Mouse (Mus musculus): ENCODE results near the gene Lrrc43.
A peak's percentile ranks its signal among the peaks of the same experiment; 100 is the strongest.
"Not testable (repeated sequence)": the region's sequence is repeated elsewhere in the genome, so short reads cannot be mapped to it uniquely, and the experiment has no call there.

Lrrc43 gene

DNA sequence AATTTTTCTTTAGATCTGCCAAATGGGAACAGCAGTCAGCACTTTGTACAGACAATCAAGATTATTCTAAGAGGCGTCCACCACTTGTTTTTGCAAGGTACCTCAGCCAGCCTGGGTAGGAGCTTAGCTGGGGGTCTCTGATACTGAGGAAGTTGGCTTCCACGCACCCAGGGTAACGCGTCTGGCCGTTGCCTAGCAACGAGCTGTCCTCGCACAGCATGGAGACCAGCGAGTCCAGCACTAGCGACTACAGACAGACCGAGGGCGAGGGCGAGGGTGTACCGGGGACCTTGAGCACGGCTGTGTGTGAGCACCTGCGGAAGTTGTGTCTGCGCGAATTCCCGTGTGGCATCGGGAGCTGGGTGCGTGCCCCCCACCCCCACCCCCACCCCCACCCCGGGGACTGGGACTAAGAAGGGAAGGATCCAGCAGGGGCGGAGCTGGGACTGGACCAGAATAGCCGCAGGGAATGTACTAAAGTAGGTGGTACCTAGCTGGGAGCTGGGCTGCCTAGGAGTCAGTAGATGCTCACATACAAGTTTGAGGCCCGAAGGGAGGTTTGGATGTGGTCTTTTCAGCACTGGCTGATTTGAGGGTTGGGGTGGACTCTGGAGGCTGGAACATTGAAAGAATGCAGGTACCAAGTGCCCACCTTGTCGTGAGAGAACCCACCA is at the start of gene Lrrc43, which contains the start of gene Il31:
Gene Lrrc43, plus strand, starts transcription at position 194 of the 674 bp plus-strand sequence.
Gene Il31, minus strand, starts transcription at position 378 of the 674 bp plus-strand sequence.
- no peak for DNase-seq (ENCODE audit: low spot score in 2 of 2)

DNA sequence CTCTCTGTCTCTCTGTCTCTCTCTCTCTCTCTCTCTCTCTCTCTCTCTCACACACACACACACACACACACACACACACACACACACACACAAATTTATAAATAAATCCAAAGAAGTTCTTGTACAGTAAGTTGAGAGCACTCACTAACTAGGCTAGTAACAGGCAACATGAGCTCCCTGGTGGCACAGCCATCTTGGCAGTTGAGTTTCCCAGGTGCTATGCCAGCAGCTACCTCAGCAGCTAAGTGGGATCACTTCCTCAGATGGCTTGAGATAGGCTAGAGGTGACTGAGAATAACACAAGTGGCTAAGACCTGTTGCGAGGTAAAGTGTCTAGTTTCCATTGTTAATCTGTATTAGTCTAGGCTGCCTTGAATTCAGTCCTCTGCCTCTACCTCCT is 49.8 kb upstream of the Lrrc43 start:
- DNase-seq (ENCODE audit: low spot score in 2 of 2) = no peak

- no peak for DNase-seq (ENCODE audit: low spot score in 2 of 2)
Measured at GRCm38 (mm10) chr5:123439941-123440340, 49.2 kb upstream of the Lrrc43 start.

- DNase-seq (ENCODE audit: low spot score in 2 of 2) = no peak
Measured at GRCm38 (mm10) chr5:123440664-123441063, 48.4 kb upstream of the Lrrc43 start.

GRCm38 (mm10) chr5:123442283-123442682 is 46.8 kb upstream of the Lrrc43 start:
- DNase-seq (ENCODE audit: low spot score in 2 of 2) = no peak

DNA sequence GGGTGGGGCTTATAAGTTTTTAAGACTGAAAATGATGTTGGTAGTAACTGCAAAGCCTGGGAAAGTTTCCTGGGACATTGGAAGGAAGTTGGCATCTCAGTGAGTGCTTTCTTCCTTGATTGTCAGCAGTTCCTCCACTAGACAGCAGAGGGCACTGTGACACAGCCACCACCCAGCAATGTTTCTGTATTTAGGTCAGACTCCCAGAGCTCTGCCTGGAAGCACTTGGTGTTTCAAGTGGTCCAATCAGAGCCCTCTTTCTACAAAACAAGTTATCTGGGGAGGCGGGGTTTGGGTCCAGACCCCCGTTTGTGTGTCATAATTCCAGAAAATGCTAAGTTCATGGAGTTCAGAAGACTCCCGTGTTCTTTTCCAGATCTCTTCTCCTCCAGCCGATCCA is 45.0 kb upstream of the Lrrc43 start:
- DNase-seq (ENCODE audit: low spot score in 2 of 2) = peak in 1 of 2 experiments; percentile 38

- no peak for DNase-seq (ENCODE audit: low spot score in 2 of 2)
Measured at GRCm38 (mm10) chr5:123444849-123445334, 44.2 kb upstream of the Lrrc43 start.

- no peak for DNase-seq (ENCODE audit: low spot score in 2 of 2)
Measured at GRCm38 (mm10) chr5:123451886-123452285, 37.2 kb upstream of the Lrrc43 start.

DNA sequence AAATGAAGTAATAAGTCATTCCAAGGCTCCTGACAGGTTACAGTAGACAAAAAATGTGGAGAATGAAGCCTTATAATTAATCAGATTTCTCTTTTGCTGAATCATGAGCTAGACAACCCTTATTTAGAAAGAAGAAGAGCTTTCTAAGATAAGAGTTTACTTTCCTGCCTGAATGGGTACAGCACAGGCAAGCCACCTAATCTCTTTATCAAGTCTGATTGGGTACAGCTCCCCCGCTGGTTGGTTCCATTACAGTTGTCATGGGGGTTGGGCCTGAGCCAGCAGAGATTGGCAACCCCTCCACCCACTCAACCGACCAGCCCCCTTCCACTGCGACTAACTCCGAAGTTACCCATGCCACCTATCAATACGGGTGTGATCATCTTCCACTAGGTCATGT is 27.7 kb upstream of the Lrrc43 start:
- DNase-seq (ENCODE audit: low spot score in 2 of 2) = no peak

GRCm38 (mm10) chr5:123464638-123465037 is 24.5 kb upstream of the Lrrc43 start:
- no peak for DNase-seq (ENCODE audit: low spot score in 2 of 2)

- no peak for DNase-seq (ENCODE audit: low spot score in 2 of 2)
Measured at GRCm38 (mm10) chr5:123470784-123471400, 18.2 kb upstream of the Lrrc43 start.

DNA sequence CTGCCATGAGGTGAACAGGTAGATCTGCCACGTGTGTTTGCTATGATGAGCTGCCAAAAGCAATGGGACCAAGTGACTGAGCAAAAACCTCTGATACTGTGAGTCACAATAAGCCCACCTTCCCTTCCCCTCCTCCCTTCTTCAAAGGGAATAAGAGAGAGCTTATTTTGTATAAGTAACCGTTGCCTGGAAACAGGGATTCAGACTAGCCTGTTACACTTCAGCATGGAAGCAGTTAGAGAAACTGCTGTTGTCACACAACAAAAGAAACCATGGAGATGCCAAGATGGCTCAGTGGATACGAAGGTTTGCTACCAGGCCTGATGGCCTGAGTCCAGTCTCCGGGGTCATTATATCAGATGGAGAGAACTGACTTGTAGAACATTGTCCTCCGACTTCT is 15.3 kb upstream of the Lrrc43 start:
- no peak for DNase-seq (ENCODE audit: low spot score in 2 of 2)

DNA sequence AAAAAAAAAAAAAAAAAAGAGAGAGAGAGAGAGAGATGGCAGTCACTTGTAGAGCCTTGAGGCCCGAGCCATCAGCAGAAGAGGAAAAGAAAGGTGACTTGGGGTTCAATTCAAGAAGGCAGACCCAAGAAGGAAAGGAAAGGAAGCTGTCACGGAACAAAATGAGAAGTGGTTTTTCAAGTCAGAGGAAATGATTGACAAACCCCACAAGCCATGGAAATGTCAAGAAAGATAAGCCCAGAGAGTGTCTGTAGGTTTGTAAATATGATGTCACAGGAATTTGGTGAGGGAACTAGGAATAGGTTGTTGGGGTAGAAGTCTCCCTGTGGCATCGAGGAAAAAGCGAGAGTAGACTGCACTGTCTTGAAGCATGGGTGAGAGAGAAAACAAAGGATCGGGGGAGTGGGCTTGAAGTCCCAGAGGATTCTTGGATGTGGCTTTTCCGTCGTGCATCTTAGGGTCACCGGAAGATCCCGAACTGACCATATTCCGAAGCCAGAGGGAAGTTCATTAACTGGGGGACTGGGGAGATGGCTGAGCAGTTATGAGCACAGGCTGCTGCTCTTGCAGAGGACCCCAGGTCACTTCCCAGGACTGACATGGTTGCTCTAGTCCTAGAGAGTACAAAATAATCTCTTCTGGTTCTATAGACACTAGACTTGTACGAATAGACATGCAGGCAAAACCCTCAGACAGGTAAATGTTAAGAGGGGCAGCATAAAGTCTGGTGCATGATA is 1.3 kb upstream of the Lrrc43 start:
- no peak for DNase-seq (ENCODE audit: low spot score in 2 of 2)

GRCm38 (mm10) chr5:123489935-123490334 is 830 bp downstream of the Lrrc43 start:
- no peak for DNase-seq (ENCODE audit: low spot score in 2 of 2)

GRCm38 (mm10) chr5:123499717-123500116 is 10.6 kb downstream of the Lrrc43 start:
- DNase-seq (ENCODE audit: low spot score in 2 of 2) = no peak

DNA sequence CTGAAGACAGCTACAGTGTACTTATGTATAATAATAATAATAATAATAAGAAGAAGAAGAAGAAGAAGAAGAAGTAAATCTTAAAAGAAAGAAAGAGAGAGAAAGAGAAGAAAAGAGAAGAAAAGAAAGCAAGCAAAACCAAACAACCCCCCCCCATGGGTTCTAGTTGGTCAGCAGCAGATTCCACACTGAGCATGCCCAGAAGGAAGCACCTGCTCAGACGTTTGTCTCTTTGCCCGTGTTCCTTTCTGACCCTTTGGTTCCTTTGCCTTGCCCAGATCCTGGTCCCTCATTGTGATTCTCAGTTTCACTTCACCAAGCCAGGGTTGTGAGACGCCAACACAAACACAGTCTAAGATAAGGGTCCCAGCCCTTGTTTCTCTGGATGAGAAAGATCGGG is 12.9 kb downstream of the Lrrc43 start:
- no peak for DNase-seq (ENCODE audit: low spot score in 2 of 2)

- peak; percentile 45 to 57 for DNase-seq (ENCODE audit: low spot score in 2 of 2)
Measured at GRCm38 (mm10) chr5:123507936-123508723, 19.0 kb downstream of the Lrrc43 start.

- no peak for DNase-seq (ENCODE audit: low spot score in 2 of 2)
Measured at GRCm38 (mm10) chr5:123508921-123509320, 19.8 kb downstream of the Lrrc43 start.

DNA sequence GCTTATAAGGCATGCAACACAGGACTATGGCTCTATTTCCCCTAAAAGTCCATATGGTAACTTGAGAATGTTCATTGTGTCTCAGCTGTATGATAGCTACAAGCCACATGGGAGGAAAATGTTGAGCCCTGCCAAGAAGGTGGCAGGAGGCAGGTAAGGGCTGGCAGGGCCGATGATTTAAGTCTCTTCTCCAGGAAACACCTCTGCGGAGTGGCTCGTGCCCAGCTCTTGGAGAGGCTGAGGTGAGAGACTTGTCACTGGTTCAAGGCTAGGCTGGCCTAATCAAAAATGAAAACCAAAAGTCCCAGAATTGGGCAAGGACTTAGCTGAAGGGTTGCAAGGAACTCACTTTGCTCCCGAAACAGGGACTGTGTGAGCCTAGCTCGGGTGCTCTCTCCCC is 21.1 kb downstream of the Lrrc43 start, which contains the start of gene B3gnt4:
Gene B3gnt4, plus strand, starts transcription at position 301 of the 400 bp plus-strand sequence.
- DNase-seq (ENCODE audit: low spot score in 2 of 2) = no peak

DNA sequence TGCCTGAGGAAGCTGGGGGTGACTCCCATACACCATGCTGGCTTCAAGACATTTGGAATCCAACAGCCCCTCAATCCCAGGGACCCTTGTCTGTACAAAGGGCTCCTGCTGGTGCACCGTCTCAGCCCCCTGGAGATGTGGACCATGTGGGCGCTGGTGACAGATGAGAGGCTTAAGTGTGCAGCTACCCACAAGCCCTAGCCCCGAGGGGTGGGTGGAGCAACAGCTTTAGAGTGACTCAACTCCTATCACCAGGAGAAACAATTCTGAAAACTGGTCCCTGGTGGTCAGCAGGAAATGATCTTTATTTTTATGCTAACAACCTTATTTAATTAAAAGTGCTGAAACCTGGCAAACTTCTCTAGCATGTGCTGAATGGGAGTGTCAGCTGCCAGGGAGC is 22.3 kb downstream of the Lrrc43 start:
- DNase-seq (ENCODE audit: low spot score in 2 of 2) = not testable (repeated sequence)

GRCm38 (mm10) chr5:123512102-123512501 is 23.0 kb downstream of the Lrrc43 start:
- DNase-seq (ENCODE audit: low spot score in 2 of 2) = no peak

DNA sequence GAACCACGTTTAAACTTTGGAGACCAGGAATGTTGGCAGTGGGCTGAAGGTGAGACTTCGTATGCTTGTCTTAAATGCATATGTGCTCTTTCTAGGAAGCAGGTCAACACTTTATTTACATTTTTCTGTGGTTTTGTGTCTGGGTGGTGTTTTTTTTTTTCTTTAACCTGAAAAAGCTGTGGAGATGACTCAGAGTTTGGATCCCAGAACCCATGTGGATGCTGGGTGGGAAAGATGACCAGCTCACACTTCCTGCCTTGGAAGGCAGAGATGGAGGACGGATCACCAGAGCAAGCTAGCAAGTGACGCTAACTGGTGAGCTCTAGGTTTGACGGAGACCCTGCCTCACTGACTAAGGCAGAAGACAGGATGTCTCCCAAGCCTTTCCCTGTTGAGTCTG is 25.8 kb downstream of the Lrrc43 start:
- DNase-seq (ENCODE audit: low spot score in 2 of 2) = no peak
